In the genomic region with DNA sequence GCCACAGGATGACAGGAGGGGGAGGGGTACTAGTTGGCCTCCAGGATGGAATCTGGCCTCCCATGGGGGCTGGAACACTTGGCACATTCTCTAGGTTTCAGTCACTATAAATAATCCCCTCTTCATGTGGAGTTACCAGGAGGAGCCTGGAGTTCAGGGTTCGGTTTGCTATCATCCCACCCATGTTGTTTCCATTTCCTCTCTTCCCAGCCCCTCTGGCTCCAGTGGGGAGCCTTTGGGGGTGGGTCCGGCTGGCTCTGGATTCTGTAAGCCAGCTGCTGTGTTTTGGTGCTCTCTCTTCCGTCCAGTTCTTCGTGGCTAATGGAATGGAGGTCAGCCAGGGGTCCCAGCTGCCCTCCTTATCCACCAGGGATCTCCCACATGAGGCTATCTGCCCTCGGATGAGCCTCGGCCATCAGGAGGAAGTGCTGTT, we compare ENCODE assay signal across 10 mouse cellular contexts. TPM values are rescaled to one million over a fixed set of nuclear protein-coding genes. Genes with fewer than 3 reads are reported as not detected.
DNase-seq lines count a peak whose midpoint lies in the region; ATAC-seq and TF ChIP-seq lines count a peak whose summit lies in the region.
"Had no signal": no experiment of that assay in that cellular context is flagged by ENCODE, and none has a peak within 500 bp of the region (broad histone marks: within the 10 kb centered on the region; RNA-seq: fewer than 3 reads in every experiment).

No protein-coding gene starts in this region.

- 37% methylated on average over 6 of the region's 6 CpGs for WGBS in hindbrain, embryonic 16.5 days
- 32% methylated on average over 6 of the region's 6 CpGs for WGBS in hindbrain, embryonic 12.5 days
- WGBS in intestine, embryonic 16.5 days, result 32% methylated on average over 6 of the region's 6 CpGs

- no peak overlapping the region for H3K4me3 ChIP-seq in hindbrain, embryonic 16.5 days (ENCODE audit: low read length)
- H3K4me3 ChIP-seq in hindbrain, embryonic 12.5 days, result no peak overlapping the region
- no peak overlapping the region for H3K4me3 ChIP-seq in gastrocnemius, adult 2 months
- H3K4me3 ChIP-seq in intestine, embryonic 16.5 days (ENCODE audit: low read length), result no peak overlapping the region

- H3K36me3 ChIP-seq in hindbrain, embryonic 16.5 days (ENCODE audit: control insufficient read depth, insufficient read depth, low read length), result no peaks in the 10 kb centered on the region
- H3K36me3 ChIP-seq in hindbrain, embryonic 12.5 days, result no peaks in the 10 kb centered on the region
- H3K36me3 ChIP-seq in intestine, embryonic 16.5 days (ENCODE audit: control insufficient read depth, insufficient read depth, low read length), result no peaks in the 10 kb centered on the region

- TF ChIP-seq CTCF in gastrocnemius, adult 2 months (IDR thresholded peaks at IDR 0.05), result no peak

- peak; percentile 29; the same call in 1 of the 2 replicates for ATAC-seq in hindbrain, embryonic 16.5 days
- ATAC-seq in hindbrain, embryonic 12.5 days (ENCODE audit: low FRiP score), result no peak
- ATAC-seq in intestine, embryonic 16.5 days, result peak; percentile 78

- no peaks in the 10 kb centered on the region for H3K9me3 ChIP-seq in hindbrain, embryonic 16.5 days (ENCODE audit: control insufficient read depth, low read length)
- H3K9me3 ChIP-seq in hindbrain, embryonic 12.5 days (replicated peaks), result no peaks in the 10 kb centered on the region
- H3K9me3 ChIP-seq in intestine, embryonic 16.5 days (ENCODE audit: control insufficient read depth, low read length), result no peaks in the 10 kb centered on the region

- H3K9ac ChIP-seq in hindbrain, embryonic 16.5 days (ENCODE audit: low read depth, low read length), result no peak overlapping the region
- no peak overlapping the region for H3K9ac ChIP-seq in hindbrain, embryonic 12.5 days
- H3K9ac ChIP-seq in intestine, embryonic 16.5 days (ENCODE audit: low read depth, low read length), result no peak overlapping the region

- DNase-seq in gastrocnemius, adult 2 months, result peak; percentile 61
- DNase-seq in lung, postnatal 10 days, result peak; percentile 78
- no peak for DNase-seq in ovary, adult 18-20 months (ENCODE audit: low spot score)
- DNase-seq in cerebellum, adult 9-11 months, result no peak
- no peak for DNase-seq in thymus, postnatal 14 days
- DNase-seq: cerebellum, postnatal 25 days had no signal

- H3K4me2 ChIP-seq in hindbrain, embryonic 16.5 days (ENCODE audit: low read length), result no peak overlapping the region
- no peak overlapping the region for H3K4me2 ChIP-seq in hindbrain, embryonic 12.5 days (replicated peaks)
- 0 out of 2 replicates have a peak overlapping the region, but pooled peaks have one; percentile 1 for H3K4me2 ChIP-seq in intestine, embryonic 16.5 days (ENCODE audit: low read depth, low read length)

- peaks cover 11% of the 10 kb centered on the region for H3K4me1 ChIP-seq in hindbrain, embryonic 16.5 days (ENCODE audit: control insufficient read depth, insufficient read depth, low read depth, low read length)
- peaks cover 16% of the 10 kb centered on the region for H3K4me1 ChIP-seq in hindbrain, embryonic 12.5 days
- H3K4me1 ChIP-seq in intestine, embryonic 16.5 days (ENCODE audit: control insufficient read depth, insufficient read depth, low read length), result 0 out of 2 replicates have a peak, but pooled peaks cover 20% of the 10 kb centered on the region

- H3K27me3 ChIP-seq in hindbrain, embryonic 16.5 days (replicated peaks; ENCODE audit: control insufficient read depth, insufficient read depth, low read length), result no peaks in the 10 kb centered on the region
- H3K27me3 ChIP-seq in hindbrain, embryonic 12.5 days, result peaks cover 24% of the 10 kb centered on the region; the same call in 1 of the 2 replicates
- no peaks in the 10 kb centered on the region for H3K27me3 ChIP-seq in intestine, embryonic 16.5 days (replicated peaks; ENCODE audit: control insufficient read depth, insufficient read depth, low read length)
- H3K27me3 ChIP-seq: CH12.LX had no signal

- intact Hi-C loops in gastrocnemius, adult 2 months (cut with DNase I), result no loop called here

- peak overlapping the region; percentile 37; the same call in 1 of the 2 replicates for H3K27ac ChIP-seq in hindbrain, embryonic 16.5 days (ENCODE audit: low read depth, low read length)
- no peak overlapping the region for H3K27ac ChIP-seq in hindbrain, embryonic 12.5 days
- H3K27ac ChIP-seq in gastrocnemius, adult 2 months, result peak overlapping the region; percentile 56; the same call in 1 of the 2 replicates
- H3K27ac ChIP-seq in intestine, embryonic 16.5 days (ENCODE audit: low read length), result peak overlapping the region; percentile 75

RNA-seq across cellular contexts. Expression of a gene that starts 4.6 kb away (rescaled TPM):
- 14.5 and 16.3 TPM in 2 replicates for polyA plus RNA-seq in hindbrain, embryonic 16.5 days (2015; fragmentation: Nextera tagmentation; extraction: Ambion mirVana)
- 7.3 and 8.2 TPM in 2 replicates for polyA plus RNA-seq in hindbrain, embryonic 12.5 days (2016; fragmentation: Nextera tagmentation; extraction: Ambion mirVana)
- 1 to 10 TPM; 1.7 to 3.3 TPM for total RNA-seq in gastrocnemius, adult 2 months (2021)
- polyA plus RNA-seq in intestine, embryonic 16.5 days (2015; fragmentation: Nextera tagmentation; extraction: Ambion mirVana), result 26.6 and 28.3 TPM in 2 replicates
- total RNA-seq: CH12.LX had no signal

RNA-seq across cellular contexts. Expression of a gene that starts 27.4 kb away (rescaled TPM):
- not detected in 2 replicates for polyA plus RNA-seq in hindbrain, embryonic 16.5 days (2015; fragmentation: Nextera tagmentation; extraction: Ambion mirVana)
- polyA plus RNA-seq in hindbrain, embryonic 12.5 days (2016; fragmentation: Nextera tagmentation; extraction: Ambion mirVana), result not detected in 2 replicates
- not detected for total RNA-seq in gastrocnemius, adult 2 months (2021)
- polyA plus RNA-seq in intestine, embryonic 16.5 days (2015; fragmentation: Nextera tagmentation; extraction: Ambion mirVana), result 0.10 TPM in 2 replicates
- total RNA-seq: CH12.LX had no signal

Comparison
In these comparisons a context has a peak if more than half of its experiments do, and no peak if none do; other contexts are left out.
1. DNase-seq: peak in gastrocnemius, adult 2 months (single experiment) and lung, postnatal 10 days (single experiment); none in ovary, adult 18-20 months (single experiment), cerebellum, adult 9-11 months (single experiment) and thymus, postnatal 14 days (single experiment).